Mouse (Mus musculus) kidney, adult 2 months (tissue): ENCODE data around the gene Hps1.

Experiments
- CTCF ChIP-seq: fragments of 200-500 bp; conservative IDR thresholded peaks from 2 replicates; pipeline ENCODE4 v1.5.1; 2011; ENCODE audit warnings: low read depth, mild to moderate bottlenecking, control low read depth, low read length, moderate library complexity, mixed read lengths; ENCODE audit not compliant: insufficient read depth, insufficient read length
- POLR2A ChIP-seq: fragments of 200-500 bp; IDR thresholded peaks from one replicate; pipeline ENCODE4 v1.6.1; 2011; ENCODE audit warnings: low read depth, low read length, control low read depth

- TF ChIP-seq CTCF, result no peak
- no peak for TF ChIP-seq POLR2A
These were observed 52.4 kb downstream of the Hps1 start for GRCm38 (mm10) chr19:42727424-42727823.
